Mouse (Mus musculus) skeletal muscle tissue, adult 2 months (tissue): ENCODE measurements around the gene Lamb3.
A peak's percentile ranks its signal among the peaks of the same experiment; 100 is the strongest.

Experiments
- DNase-seq: peaks from one replicate; pipeline ENCODE4 v3.0.0-alpha.2; 2012; ENCODE audit warnings: low read depth, low spot score

Lamb3 gene

GRCm38 (mm10) chr1:193207503-193207902, at the start of gene Lamb3:
Lamb3 (plus strand) TSS chr1:193207699.
- DNase-seq, result no peak

- no peak for DNase-seq
These were observed 48.3 kb upstream of the Lamb3 start for GRCm38 (mm10) chr1:193159163-193159562.

DNA sequence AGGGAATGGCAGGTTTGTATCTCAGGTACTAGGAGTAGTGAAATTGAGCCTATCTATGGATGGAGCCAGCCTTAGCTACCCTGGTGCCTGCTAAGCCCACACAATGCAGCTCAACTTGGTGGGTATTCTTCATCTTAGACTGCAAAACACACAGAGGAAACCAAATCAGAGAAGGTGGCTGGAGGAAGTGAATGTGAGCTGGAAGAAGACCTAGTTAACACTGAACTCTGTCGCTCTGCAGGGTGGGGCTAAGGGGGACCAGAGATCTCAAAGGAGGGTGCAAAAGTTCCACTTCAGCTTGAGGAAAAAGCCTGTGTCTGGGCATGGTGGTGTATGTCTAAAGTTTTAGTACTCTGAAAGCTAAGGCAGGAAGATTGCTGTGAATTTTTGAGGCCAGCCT, 47.9 kb upstream of the Lamb3 start:
- no peak for DNase-seq

DNA sequence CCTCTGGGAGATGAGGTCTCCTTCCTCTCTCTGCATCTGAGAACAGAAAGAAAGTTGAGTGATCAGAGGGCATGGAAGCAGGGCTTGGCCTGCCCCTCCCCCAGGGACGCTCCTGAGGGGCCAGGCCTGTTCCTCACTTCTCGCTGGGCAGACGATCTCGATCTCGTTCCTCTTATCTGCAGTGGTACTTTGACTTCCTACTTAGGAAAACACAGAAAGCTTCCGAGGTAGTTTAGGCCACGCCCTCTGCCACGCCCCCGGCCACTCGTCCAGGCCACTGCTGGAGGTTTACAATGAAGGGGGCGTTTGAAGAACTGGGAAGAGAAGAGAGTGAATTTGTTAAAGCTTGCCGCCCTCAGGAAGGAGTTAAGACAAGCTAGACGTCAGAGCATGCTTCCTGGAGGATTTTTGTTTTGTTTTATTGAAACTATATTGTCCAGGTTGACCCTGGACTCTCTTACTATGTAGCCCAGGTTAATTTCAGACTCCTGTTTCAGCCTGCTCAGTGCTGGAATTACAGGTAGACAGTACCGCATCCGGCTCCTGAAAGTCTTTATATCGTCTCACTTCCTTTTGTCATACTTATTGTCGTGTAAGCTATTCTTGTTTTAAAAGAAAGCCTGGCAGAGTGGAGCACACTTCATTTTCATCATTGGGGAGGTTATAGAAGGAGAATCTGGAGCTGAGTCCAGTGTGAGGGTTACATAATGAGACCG, 47.0 kb upstream of the Lamb3 start:
- no peak for DNase-seq

DNA sequence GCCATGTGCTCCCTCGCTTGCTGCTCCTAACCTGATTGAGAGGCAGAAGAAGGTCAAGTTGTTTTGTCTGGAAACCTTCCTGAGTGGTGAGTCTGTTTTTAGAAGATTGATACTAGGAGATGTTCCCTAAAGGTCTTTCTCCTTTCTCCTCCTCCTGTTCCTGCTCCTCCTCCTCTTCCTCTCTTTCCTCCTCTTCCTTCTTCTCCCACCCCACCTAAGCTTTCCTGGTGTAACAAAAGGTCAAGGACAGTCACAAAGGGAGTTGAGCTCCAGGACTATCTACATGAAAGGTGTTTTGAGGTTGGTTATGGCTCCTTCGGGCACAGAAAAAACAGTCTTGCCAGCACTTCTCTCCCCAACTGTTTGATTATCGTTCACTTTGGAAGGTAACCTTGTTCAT, 39.8 kb upstream of the Lamb3 start, which contains the start of gene A130010J15Rik:
Gene A130010J15Rik (plus strand): TSS at position 301 of the 400 bp plus-strand sequence.
- no peak for DNase-seq

- DNase-seq, result no peak
These were observed 38.3 kb upstream of the Lamb3 start for GRCm38 (mm10) chr1:193169228-193169627.

DNA sequence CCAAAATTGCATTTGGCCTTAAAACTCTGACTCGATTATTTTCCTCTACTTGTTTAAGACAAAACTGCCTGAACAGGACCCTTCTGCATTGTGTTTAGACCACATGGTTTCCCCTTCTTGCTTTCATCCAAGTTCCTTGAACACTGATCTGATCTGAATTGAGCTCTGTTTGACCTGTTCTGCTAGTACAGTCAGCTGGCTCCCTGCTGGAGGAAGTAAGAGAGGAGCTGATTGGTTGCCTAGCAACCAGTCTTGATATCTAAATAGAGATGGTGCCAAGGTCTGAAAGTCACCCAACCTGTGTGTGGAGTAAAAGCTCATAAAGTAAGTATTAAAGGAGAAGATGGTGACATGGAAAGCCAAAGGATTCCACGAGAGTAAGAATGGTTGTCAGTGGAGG, 37.6 kb upstream of the Lamb3 start:
- peak; percentile 43 for DNase-seq

GRCm38 (mm10) chr1:193172991-193173809, 34.3 kb upstream of the Lamb3 start:
- peak; percentile 98 for DNase-seq

DNA sequence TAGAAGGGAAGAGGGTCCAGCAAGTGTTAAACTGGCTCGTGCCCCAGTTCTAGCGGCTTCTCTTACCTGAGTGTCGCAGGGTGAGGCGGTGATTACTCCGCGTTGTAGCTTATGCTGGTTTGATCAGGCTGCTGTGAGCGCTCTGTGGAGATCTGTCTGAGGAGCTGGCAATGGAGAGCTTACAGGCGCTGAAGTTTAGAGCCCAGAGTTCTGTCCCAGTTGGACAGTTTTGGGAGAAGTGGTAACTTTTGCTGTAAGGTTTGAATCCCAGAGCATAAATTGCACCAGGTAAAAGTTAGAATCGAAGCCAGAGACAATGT, 33.7 kb upstream of the Lamb3 start:
- no peak for DNase-seq

- no peak for DNase-seq
These were observed 33.3 kb upstream of the Lamb3 start for GRCm38 (mm10) chr1:193174143-193174733.

- no peak for DNase-seq
These were observed 26.4 kb upstream of the Lamb3 start for GRCm38 (mm10) chr1:193181104-193181503.

DNA sequence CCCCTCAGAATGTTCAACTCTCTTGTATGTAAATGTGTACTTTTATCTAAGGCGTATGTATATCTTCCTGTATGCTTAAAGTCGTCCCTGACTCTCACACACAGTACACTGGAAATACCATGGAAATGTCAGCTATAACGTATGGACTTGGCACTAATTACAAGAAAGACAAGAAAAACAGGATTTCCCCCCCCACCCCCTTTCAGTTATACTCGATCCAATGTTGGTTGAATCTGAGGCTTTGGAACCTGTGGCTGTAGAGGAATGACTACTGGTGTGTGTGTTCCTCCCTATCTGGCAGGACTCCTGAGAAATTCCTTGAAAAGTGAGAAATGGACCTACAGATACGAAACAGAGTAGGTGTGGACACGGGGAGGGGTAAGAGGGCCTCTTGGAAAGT, 19.2 kb upstream of the Lamb3 start:
- no peak for DNase-seq

- peak; percentile 76 for DNase-seq
These were observed 18.3 kb upstream of the Lamb3 start for GRCm38 (mm10) chr1:193189151-193189621.

DNA sequence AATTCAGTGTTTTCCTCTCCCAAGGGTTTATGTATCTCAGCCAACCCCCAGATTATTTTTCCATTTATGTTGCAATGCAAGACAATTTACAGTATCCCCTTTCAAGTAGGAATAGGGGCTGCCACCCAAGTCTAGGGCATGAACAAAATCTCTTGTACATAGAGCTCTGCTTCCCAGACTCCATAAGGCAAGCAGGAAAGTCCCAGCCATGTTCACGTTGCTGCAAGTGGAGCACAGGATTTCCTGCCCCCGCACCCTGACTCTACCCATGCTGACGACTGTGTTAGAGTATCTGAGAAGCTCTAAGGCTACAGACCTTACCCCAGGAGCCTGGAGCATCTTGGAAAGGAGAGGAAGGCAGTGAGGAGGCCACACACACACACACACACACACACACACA, 17.7 kb upstream of the Lamb3 start:
- no peak for DNase-seq

- no peak for DNase-seq
These were observed 15.7 kb upstream of the Lamb3 start for GRCm38 (mm10) chr1:193191675-193192283.

DNA sequence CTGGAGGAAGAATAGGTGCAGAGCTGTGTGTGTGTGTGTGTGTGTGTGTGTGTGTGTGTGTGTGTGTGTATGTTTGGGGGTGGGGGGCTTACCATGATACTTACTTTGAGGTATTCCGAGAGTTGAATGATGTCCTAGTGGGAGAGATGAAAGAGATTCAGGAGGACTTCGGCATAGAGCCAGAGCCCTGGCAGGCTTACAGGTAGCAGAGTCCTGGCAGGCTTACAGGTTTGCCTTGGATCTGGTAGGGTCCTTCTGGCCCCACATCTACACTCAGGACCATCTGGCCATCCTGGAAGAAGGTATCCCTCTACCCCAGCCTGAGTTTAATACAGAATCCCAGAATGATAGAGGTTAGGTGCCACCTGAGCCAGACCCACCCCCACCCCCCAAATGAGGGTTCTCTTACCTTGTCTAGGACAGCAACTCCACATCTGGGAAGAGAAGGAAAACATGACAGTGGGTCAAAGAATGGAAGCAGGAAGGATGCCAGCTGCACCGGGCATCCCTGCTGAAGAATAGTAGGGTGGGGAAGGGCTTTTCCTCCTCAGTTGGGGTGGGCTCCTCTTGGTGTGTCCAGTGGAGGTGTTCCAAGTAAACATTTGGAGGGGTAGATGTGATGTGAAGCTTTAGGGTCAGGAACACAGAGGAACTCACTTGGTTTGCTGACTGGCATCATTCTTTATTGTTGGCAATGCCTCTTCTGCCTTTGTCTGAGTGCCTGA, 12.9 kb upstream of the Lamb3 start:
- no peak for DNase-seq

DNA sequence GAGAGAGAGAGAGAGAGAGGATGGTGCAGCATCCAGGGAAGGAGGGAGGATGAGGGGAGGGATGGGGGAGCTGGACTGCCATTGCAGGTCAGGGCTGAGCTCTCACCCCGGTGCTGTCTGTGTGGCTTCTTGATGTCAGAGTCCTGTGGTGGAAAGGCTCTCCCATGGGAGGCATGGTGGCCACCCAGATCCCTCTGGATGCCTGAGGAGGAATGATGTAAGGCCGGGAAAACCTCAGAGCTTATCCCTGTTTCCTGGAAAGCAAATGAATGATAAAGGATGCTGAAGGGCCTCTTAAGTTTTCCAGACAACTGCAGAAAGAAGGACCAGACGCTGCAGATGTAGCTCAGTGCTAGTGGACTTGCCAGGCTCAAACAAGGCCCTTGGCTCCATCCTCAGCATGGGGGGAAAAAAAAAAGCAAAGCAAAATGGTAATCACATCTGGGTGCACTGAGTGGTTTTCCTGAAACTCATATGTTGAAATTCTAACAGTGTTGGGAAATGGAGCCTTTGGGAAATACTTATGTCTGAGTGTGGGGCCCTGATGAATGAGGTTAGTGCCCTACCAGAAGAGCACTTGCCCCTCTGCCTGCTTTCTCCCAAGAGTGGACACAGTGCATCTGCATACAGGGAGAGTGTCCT, 12.2 kb upstream of the Lamb3 start:
- DNase-seq, result no peak

DNA sequence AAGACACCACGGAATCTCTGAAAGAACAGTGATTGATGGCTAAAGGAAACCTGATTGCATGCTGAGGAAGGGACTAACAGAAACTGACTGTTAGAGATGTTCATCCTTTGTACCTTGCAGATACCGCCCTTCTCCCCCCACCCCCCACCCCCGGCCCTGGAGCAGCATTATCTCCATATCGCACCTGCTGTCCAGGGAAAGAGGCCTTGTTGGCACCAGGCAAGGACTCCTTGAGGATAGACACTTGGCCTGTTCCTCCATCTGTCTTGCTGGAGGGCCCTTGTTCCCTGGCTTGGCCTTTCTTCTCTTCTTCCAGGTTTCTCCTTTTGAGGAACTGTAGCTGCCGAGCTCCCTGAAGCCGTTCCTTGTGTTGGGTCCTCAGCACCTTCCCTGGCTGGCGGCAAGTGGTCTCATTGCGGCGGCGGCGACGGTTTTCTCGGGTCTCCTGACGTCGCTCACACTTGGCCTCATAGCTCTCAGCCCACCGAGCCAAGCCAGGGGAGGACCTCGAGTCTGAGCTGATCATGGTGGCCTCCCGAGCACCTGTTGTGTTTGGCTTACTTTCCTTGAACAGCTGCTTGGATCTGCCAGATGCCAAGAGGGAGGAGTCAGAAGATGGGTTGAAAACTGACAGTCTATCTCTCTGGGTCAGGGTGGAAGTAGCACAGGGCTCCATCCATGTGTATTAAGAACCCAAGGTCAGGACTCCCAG, 9.8 kb upstream of the Lamb3 start:
- peak; percentile 72 for DNase-seq

DNA sequence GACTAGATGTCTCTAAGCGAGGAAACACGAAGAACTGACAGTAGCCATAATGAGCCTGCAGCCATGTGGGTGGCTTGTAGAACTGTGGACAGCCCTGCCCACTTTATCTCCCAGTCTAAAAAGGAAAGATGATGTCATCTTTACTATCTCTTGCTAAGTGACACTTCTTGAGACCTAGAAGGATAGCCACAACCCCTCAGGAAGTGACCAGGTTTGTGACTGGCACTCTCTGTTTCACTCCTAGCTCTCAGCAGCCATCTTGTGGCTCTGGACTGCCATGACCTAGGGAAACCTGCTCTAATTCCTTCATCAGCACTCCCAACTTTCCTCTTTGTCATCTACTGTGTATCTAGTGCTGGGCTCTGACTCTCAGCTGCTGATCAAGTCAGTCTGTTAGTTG, 9.2 kb upstream of the Lamb3 start:
- no peak for DNase-seq

DNA sequence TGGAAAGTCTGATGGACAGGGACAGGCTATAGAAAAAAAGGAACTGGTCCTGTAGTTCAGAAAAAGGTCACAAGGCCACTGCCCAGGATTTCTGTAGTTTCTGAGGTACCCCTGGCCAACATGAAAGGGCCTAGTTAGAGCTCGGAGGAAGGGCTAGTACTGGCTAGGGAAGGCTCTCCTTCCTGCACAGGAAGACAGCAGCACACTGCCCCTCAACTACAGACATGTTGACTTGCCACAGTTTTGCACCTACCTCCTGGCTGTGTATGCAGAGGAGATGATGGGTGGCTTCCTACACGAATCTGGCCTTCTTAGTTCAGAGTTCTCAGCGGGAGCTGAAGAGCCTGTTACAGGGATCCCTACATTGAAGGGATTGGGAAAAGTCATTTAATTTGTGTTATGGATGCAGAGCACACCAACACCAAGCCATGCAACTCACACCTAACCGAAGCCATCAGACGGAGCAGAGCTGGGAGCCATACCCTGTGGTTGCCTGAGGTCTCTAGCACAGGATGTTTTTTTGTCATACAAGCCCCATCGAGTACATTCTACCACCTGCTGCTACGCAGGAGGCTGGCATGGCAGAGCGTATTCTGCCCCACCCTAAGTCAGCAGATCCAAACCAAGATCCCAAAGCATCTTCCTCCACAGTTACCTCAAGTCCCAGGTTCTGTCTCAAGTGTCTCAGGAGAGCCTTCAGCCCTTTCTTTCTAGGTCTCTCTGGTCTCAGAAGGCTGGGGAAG, 6.7 kb upstream of the Lamb3 start:
- DNase-seq, result no peak
